Mouse (Mus musculus) heart, adult 2 months (tissue): Measurements from ENCODE around the gene P4hb. TPM values are rescaled to one million over a fixed set of nuclear protein-coding genes. Genes with fewer than 3 reads are reported as not detected.

Experiments used
- DNase-seq, 2 experiments: peaks; one replicate each; pipeline ENCODE4 v3.0.0; 2021
- H3K27ac ChIP-seq: fragments of 200-600 bp; 2 replicates; pipeline ENCODE4 v1.8.1; 2022
- H3K27me3 ChIP-seq: fragments of 200-500 bp; 2 replicates; pipeline ENCODE4 v1.6.1; 2012; ENCODE audit warnings: mild to moderate bottlenecking, low read length, inconsistent platforms, mixed read lengths; ENCODE audit not compliant: control insufficient read depth, insufficient read depth
- H3K36me3 ChIP-seq: fragments of 200-500 bp; 2 replicates; pipeline ENCODE4 v1.6.1; 2012; ENCODE audit warnings: low read length, inconsistent platforms; ENCODE audit not compliant: control insufficient read depth, insufficient read depth
- H3K4me1 ChIP-seq: fragments of 200-500 bp; 2 replicates; pipeline ENCODE4 v1.6.1; 2011; ENCODE audit warnings: low read length; ENCODE audit not compliant: control insufficient read depth, insufficient read depth
- H3K4me3 ChIP-seq: fragments of 200-600 bp; 2 replicates; pipeline ENCODE4 v1.8.1; 2022
- H3K79me2 ChIP-seq: fragments of 200-500 bp; replicated peaks from 2 replicates; pipeline ENCODE4 v1.6.1; 2012; ENCODE audit warnings: mild to moderate bottlenecking, inconsistent platforms, low read length, moderate library complexity, mixed read lengths; ENCODE audit not compliant: control insufficient read depth, insufficient read depth
- H3K9ac ChIP-seq: fragments of 200-500 bp; 2 replicates; pipeline ENCODE4 v1.6.1; 2012; ENCODE audit warnings: low read depth, mild to moderate bottlenecking, control low read depth, inconsistent platforms, low read length, mixed read lengths
- CTCF ChIP-seq: fragments of 200-600 bp; IDR thresholded peaks from 2 replicates; pipeline ENCODE4 v1.8.1; 2022; ENCODE audit warnings: antibody characterized with exemption, mild to moderate bottlenecking, moderate library complexity
- EP300 ChIP-seq: fragments of 200-500 bp; IDR thresholded peaks from 2 replicates; pipeline ENCODE4 v1.6.1; 2011; ENCODE audit warnings: low read depth, low read length, control low read depth; ENCODE audit not compliant: insufficient read depth
- POLR2A ChIP-seq: fragments of 200-500 bp; IDR thresholded peaks from 2 replicates; pipeline ENCODE4 v1.6.1; 2011; ENCODE audit warnings: mild to moderate bottlenecking, low read depth, low read length, control low read depth; ENCODE audit not compliant: insufficient read depth
- WGBS: fragments of 180-500 bp; shearing (Covaris S2); methylation state at CpG from one replicate; pipeline ENCODE4 v1.1.7; 2018; 5-methylcytosine and 5-hydroxymethylcytosine counted together
- intact Hi-C: fragments of 180-260 bp; cut with DNase I; formaldehyde crosslinking; loops from one replicate; pipeline ENCODE4 v1.15.1; 2025
- polyA plus RNA-seq: library from polyadenylated mRNA; depleted of rRNA; stranded (reverse); fragments of >200 nt; gene quantifications from 2 replicates; pipeline ENCODE4 v1.2.3, GENCODE M21; 2012
- total RNA-seq, 2 experiments: library from RNA; stranded (reverse); gene quantifications; 2 replicates each; pipeline ENCODE4 v1.2.3; 2021

The P4hb gene
- total and polyA plus RNA-seq, 3 experiments: 115 to 246 (median 221) TPM

DNA sequence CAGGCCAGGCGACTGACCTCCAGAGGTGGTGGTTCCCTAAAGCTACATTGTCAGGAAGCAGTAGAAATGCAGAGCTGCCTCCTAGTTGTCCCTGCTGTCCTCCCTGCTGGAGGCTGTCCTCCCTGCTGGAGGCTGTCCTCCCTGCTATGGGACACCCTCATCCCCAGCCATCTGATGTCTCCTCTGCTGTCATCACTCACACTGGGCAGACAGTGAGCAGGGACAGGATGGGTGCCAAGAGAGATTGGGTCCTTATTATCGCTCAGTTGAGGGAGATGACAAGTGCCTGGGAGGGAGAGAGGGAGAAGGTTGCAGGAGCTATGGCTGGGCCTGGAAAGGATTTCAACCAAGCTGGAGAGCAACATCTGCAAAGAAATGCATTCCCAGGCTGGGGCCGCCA, 37.9 kb downstream of the P4hb start:
- Histone ChIP-seq H3K9ac (no peak overlapping the region), H3K79me2 (no peaks in the 10 kb centered on the region), H3K27ac (no peak overlapping the region), H3K4me3 (no peak overlapping the region), H3K36me3 (no peaks in the 10 kb centered on the region), H3K4me1 (peaks cover 17% of the 10 kb centered on the region), H3K27me3 (peaks cover 6% of the 10 kb centered on the region)
- intact Hi-C loops: no loop called here
- DNase-seq: no peak
- WGBS: 48% methylated on average over 3 of the region's 3 CpGs
- no peak for TF ChIP-seq CTCF
- peak; percentile 58; the same call in 1 of the 2 replicates for TF ChIP-seq EP300
- TF ChIP-seq POLR2A: no peak

DNA sequence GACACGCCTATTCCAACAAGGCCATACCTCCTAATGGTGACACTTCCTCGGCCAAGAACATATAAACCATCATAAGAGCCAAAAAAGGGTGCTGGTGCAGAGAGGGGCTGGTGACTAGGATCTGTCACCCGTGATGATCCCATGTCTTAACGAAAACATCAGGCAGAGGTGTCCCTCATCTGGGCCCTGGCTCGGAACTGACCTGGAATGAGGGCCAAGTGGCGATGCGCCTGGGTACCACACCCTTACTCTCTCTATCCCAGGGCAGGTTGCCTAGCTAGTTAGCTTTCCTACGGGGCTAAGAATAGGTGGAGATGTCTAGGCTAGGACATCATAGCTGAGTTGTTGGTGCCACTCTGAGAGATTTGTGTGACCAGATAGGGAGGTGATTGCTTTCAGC, 39.0 kb downstream of the P4hb start:
- intact Hi-C loops: no loop called here
- peaks cover 6% of the 10 kb centered on the region for H3K27me3 ChIP-seq
- H3K27ac ChIP-seq: no peak overlapping the region
- H3K4me3 ChIP-seq: no peak overlapping the region
- no peak overlapping the region for H3K9ac ChIP-seq
- 82% methylated on average over 8 of the region's 8 CpGs for WGBS
- DNase-seq: no peak
- TF ChIP-seq CTCF (no peak), POLR2A (no peak), EP300 (no peak)
- peaks cover 11% of the 10 kb centered on the region for H3K4me1 ChIP-seq
- no peaks in the 10 kb centered on the region for H3K36me3 ChIP-seq
- H3K79me2 ChIP-seq: no peaks in the 10 kb centered on the region

DNA sequence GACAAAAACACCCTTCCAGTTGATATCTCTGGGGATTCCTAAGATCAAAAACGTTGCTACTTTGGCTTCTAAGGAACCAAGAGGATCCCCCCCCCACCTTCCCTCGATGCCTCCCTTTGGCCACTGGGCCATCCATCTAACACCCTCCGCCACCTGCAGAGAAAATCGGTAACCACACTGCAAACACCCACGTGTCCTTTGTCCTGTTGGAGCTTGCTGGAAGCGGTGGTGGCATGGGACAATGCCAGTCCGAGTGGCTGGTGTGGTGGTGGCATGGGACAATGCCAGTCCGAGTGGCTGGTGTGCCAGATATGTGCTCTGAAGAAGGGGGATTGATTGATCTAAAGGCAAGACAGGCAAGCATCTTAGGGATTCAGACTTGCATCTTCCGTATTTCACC, 41.4 kb downstream of the P4hb start:
- WGBS: 35% methylated on average over 9 of the region's 9 CpGs
- TF ChIP-seq POLR2A (no peak), CTCF (no peak), EP300 (no peak)
- intact Hi-C loops: no loop called here
- H3K36me3 ChIP-seq: no peaks in the 10 kb centered on the region
- H3K27me3 ChIP-seq: peaks cover 6% of the 10 kb centered on the region
- no peak overlapping the region for H3K27ac ChIP-seq
- DNase-seq: no peak
- H3K4me1 ChIP-seq: peaks cover 4% of the 10 kb centered on the region; the same call in 1 of the 2 replicates
- no peak overlapping the region for H3K9ac ChIP-seq
- no peak overlapping the region for H3K4me3 ChIP-seq
- H3K79me2 ChIP-seq: no peaks in the 10 kb centered on the region

DNA sequence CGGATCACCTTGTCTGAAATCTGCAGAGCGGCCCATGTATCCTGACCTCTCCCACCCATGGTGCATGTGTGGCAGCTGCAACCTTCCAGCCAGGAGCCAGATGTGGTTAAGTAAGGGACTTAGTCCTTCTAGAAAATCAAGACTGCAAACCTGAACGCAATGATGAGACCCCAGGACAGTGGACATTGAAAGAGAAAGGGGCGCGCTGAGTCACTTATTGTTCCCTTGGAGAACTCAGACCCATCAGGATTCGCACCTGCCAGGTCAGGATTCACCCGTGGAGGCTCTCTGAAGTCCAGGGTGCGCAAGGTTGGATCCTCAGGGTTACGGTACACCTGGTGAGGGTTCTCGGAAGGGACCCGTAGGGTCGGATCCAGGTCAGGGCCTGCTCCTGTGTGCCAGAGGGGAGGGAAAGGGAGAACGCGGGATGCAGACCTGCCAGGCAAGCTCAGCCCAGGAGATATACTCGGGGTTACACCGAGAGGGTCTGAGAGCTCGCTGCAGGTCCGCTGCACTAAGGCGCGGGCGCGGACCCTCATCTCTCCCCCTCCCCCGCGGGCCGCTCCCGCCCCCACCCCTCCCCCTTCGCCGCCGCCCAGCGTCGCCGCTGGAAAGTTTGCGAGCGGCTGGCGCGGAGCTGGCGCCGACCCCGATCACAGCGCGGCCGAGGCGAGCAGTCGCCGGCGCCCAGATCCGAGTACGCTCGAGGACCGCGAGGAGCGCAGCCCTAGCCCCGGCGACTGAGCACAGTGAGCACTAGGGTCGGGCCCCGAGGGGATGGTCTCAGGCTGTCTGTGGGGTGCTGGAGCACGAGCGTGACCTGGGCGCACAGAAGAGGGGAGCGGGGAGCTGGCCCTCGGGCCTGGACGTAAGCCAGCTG, 42.7 kb downstream of the P4hb start, which contains the start of gene Gcgr:
Gcgr (plus strand) TSS at position 615 of the 880 bp plus-strand sequence.
- peak within 1 kb of the TSS; percentile 65 for H3K9ac ChIP-seq
- no peaks in the 10 kb centered on the region for H3K36me3 ChIP-seq
- intact Hi-C loops: no loop called here
- TF ChIP-seq POLR2A (no peak), EP300 (no peak), CTCF (no peak)
- no peaks in the 10 kb centered on the region for H3K79me2 ChIP-seq
- peaks cover 6% of the 10 kb centered on the region for H3K27me3 ChIP-seq
- H3K4me1 ChIP-seq: peaks cover 4% of the 10 kb centered on the region; the same call in 1 of the 2 replicates
- no peak within 1 kb of the TSS for H3K27ac ChIP-seq
- peak within 1 kb of the TSS; percentile 47 for H3K4me3 ChIP-seq
- no peak for DNase-seq
- 13% methylated on average over 62 of the region's 62 CpGs for WGBS

DNA sequence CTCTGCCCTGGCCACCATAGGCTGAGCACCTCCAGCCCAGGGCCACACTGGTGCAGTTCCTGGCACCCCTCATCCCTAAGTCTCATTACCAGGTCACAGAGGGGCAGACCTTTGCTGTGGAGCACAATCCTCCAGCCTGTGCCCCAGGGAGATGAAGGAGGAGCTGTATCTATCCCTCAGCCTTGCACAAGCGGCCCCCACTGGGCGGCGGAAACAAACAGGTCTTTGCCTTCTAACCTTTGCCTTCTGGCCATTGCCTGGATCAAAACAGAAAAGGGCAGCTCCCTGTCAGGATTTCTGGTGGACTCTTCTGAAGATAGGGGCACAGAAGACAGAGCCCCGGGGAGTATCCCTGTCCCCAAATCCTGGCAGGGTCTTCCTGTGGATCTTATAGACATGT, 44.1 kb downstream of the P4hb start:
- no peaks in the 10 kb centered on the region for H3K79me2 ChIP-seq
- intact Hi-C loops: no loop called here
- DNase-seq: no peak
- peaks cover 6% of the 10 kb centered on the region for H3K27me3 ChIP-seq
- H3K9ac ChIP-seq: no peak overlapping the region
- no peaks in the 10 kb centered on the region for H3K36me3 ChIP-seq
- H3K4me1 ChIP-seq: peaks cover 4% of the 10 kb centered on the region; the same call in 1 of the 2 replicates
- 77% methylated on average over 4 of the region's 4 CpGs for WGBS
- H3K27ac ChIP-seq: no peak overlapping the region
- H3K4me3 ChIP-seq: no peak overlapping the region
- TF ChIP-seq CTCF: no peak
- TF ChIP-seq EP300: no peak
- TF ChIP-seq POLR2A: no peak
